Mouse (Mus musculus) myocyte (in vitro differentiated cells): ENCODE data around the gene Cacnb3.

Source experiments
- MYOD1 ChIP-seq, 3 experiments: IDR thresholded peaks; one replicate each; pipeline ENCODE4 v1.6.1; 2011; ENCODE audit warnings: control low read depth in 2 of 3, low read depth in 2 of 3, mild to moderate bottlenecking in 2 of 3, moderate library complexity in 1 of 3; ENCODE audit not compliant: insufficient read length in 2 of 3, control insufficient read depth in 1 of 3
- MYOG ChIP-seq, 3 experiments: IDR thresholded peaks; one replicate each; pipeline ENCODE4 v1.6.1; 2011; ENCODE audit warnings: control low read depth in 2 of 3, low read depth in 2 of 3, mild to moderate bottlenecking in 2 of 3; ENCODE audit not compliant: insufficient read length in 2 of 3, control insufficient read depth in 1 of 3, insufficient read depth in 1 of 3
- POLR2A ChIP-seq: IDR thresholded peaks from one replicate; pipeline ENCODE4 v1.6.1; 2011; ENCODE audit warnings: low read depth, mild to moderate bottlenecking, control low read depth, moderate library complexity; ENCODE audit not compliant: insufficient read length
- REST ChIP-seq: IDR thresholded peaks from one replicate; pipeline ENCODE4 v1.6.1; 2011; ENCODE audit warnings: mild to moderate bottlenecking, control low read depth, moderate library complexity; ENCODE audit not compliant: insufficient read depth, insufficient read length
- USF1 ChIP-seq: IDR thresholded peaks from one replicate; pipeline ENCODE4 v1.6.1; 2011; ENCODE audit warnings: low read depth, mild to moderate bottlenecking, control low read depth, moderate library complexity

DNA sequence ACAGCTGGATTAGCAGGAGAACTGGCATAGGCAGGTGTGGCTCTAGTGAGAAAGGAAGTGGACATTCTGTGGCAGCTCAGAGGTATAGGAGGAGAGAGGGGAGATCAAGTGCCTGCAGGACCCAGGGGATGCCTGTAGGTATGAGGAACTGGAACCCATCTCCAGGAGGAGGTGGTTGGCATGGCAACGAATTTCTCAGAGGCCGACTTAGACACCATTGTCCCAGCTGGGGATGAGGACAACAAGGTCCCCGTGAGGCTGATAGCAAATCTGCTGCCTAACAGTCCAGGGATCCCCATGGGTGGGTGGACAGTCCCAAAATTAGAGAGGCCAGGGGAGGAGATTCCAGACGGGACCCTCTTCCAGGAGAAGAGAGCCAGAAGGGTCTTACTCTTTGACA, 2.3 kb downstream of the Cacnb3 start:
- TF ChIP-seq POLR2A (no peak), MYOG (IDR thresholded peaks at IDR 0.05; ENCODE audit: control insufficient read depth in 1 of 3, insufficient read depth in 1 of 3, insufficient read length in 2 of 3, low read depth in 2 of 3) (no peak), USF1 (no peak), REST (no peak), MYOD1 (IDR thresholded peaks at IDR 0.05; ENCODE audit: control insufficient read depth in 1 of 3, insufficient read length in 2 of 3, low read depth in 2 of 3) (no peak)
